Mouse (Mus musculus) lung, postnatal 25 days (tissue): Measurements from ENCODE around the gene Kel.
A peak's percentile ranks its signal among the peaks of the same experiment; 100 is the strongest.

Source experiments
- DNase-seq: peaks from one replicate; pipeline ENCODE4 v3.0.0; 2022; ENCODE audit warnings: low spot score

The Kel gene

GRCm38 (mm10) chr6:41646220-41646619 is 57.9 kb downstream of the Kel start:
- no peak for DNase-seq

GRCm38 (mm10) chr6:41643227-41643626 is 60.9 kb downstream of the Kel start:
- DNase-seq: peak; percentile 66

GRCm38 (mm10) chr6:41642765-41643164 is 61.4 kb downstream of the Kel start:
- no peak for DNase-seq

- no peak for DNase-seq
Observed at GRCm38 (mm10) chr6:41641173-41641866, 62.8 kb downstream of the Kel start.

GRCm38 (mm10) chr6:41640449-41640848 is 63.7 kb downstream of the Kel start:
- no peak for DNase-seq

- no peak for DNase-seq
Observed at GRCm38 (mm10) chr6:41637927-41638506, 66.1 kb downstream of the Kel start.

GRCm38 (mm10) chr6:41637393-41637792 is 66.7 kb downstream of the Kel start:
- no peak for DNase-seq
